Mouse (Mus musculus) CH12.LX (cell line): Measurements from ENCODE around the gene Trim47. TPM values are rescaled to one million over a fixed set of nuclear protein-coding genes. Genes with fewer than 3 reads are reported as not detected.
A peak's percentile ranks its signal among the peaks of the same experiment; 100 is the strongest.

Source experiments
- DNase-seq: peaks from one replicate; pipeline ENCODE4 v3.0.0-alpha.2; 2013; ENCODE audit errors: extremely low read depth
- H3K27ac ChIP-seq: 2 replicates; pipeline ENCODE4 v1.5.1; 2012; ENCODE audit warnings: low read depth, mild to moderate bottlenecking, control low read depth, moderate library complexity; ENCODE audit not compliant: insufficient read depth
- H3K27me3 ChIP-seq: replicated peaks from 2 replicates; pipeline ENCODE3; 2012; ENCODE audit warnings: inconsistent platforms
- H3K36me3 ChIP-seq, 2 experiments: replicated peaks in 1 of 2; 2 replicates each; pipeline versions ENCODE3 to v1.6.1; 2012; ENCODE audit warnings: inconsistent platforms in 1 of 2, low read length in 1 of 2, mild to moderate bottlenecking in 1 of 2, mixed read lengths in 1 of 2, moderate library complexity in 1 of 2; ENCODE audit not compliant: control insufficient read depth in 1 of 2, insufficient read depth in 1 of 2
- H3K4me1 ChIP-seq, 2 experiments: 2 replicates each; pipeline ENCODE4 v1.6.1; 2012; ENCODE audit warnings: inconsistent platforms in 1 of 2, moderate library complexity in 1 of 2; ENCODE audit not compliant: insufficient read depth in 2 of 2, control insufficient read depth in 1 of 2
- H3K4me2 ChIP-seq: 2 replicates; pipeline ENCODE4 v1.6.1; 2012; ENCODE audit warnings: low read depth, mild to moderate bottlenecking, control low read depth; ENCODE audit not compliant: poor library complexity, insufficient read depth, severe bottlenecking
- H3K4me3 ChIP-seq, 3 experiments: fragments of 150-350 bp in 1 of 3; sonication (generic) in 1 of 3; replicated peaks in 1 of 3; 2 replicates each; pipeline versions ENCODE3 to v1.5.1; 2011 to 2012; ENCODE audit warnings: low read depth in 2 of 3, low read length in 2 of 3, mild to moderate bottlenecking in 2 of 3, moderate library complexity in 2 of 3, control low read depth in 1 of 3, improper control_type of control experiment in 1 of 3, inconsistent platforms in 1 of 3, mixed read lengths in 1 of 3; ENCODE audit not compliant: poor library complexity in 1 of 3
- H3K79me2 ChIP-seq: replicated peaks from 2 replicates; pipeline ENCODE4 v1.6.1; 2012; ENCODE audit warnings: mild to moderate bottlenecking, moderate library complexity; ENCODE audit not compliant: control insufficient read depth, poor library complexity, insufficient read depth, severe bottlenecking; ENCODE audit errors: extremely low read depth
- H3K9ac ChIP-seq: 2 replicates; pipeline ENCODE4 v1.6.1; 2012; ENCODE audit warnings: low read depth, mild to moderate bottlenecking, control low read depth, moderate library complexity; ENCODE audit not compliant: insufficient read depth
- H3K9me3 ChIP-seq: replicated peaks from 2 replicates; pipeline ENCODE3; 2012; ENCODE audit warnings: low read length, inconsistent platforms, mixed read lengths
- BHLHE40 ChIP-seq: IDR thresholded peaks from 2 replicates; pipeline ENCODE4 v1.6.1; 2011; ENCODE audit warnings: mild to moderate bottlenecking, low read depth, low read length, improper control_type of control experiment
- CHD2 ChIP-seq: IDR thresholded peaks from 2 replicates; pipeline ENCODE4 v1.6.1; 2011; ENCODE audit warnings: low read length, improper control_type of control experiment
- CTCF ChIP-seq, 2 experiments: IDR thresholded peaks in 1 of 2; conservative IDR thresholded peaks in 1 of 2; 2 replicates each; pipeline ENCODE4 v1.5.1; 2011 to 2012; ENCODE audit warnings: low read depth in 2 of 2, low read length in 2 of 2, improper control_type of control experiment in 1 of 2, inconsistent platforms in 1 of 2, mild to moderate bottlenecking in 1 of 2, moderate library complexity in 1 of 2
- IRF4 ChIP-seq: IDR thresholded peaks from 2 replicates; pipeline ENCODE4 v1.6.1; 2014; ENCODE audit warnings: low read depth, mild to moderate bottlenecking, inconsistent platforms, low read length, improper control_type of control experiment
- MAZ ChIP-seq: IDR thresholded peaks from 2 replicates; pipeline ENCODE4 v1.6.1; 2012; ENCODE audit warnings: low read depth, mild to moderate bottlenecking, inconsistent platforms, low read length, improper control_type of control experiment, moderate library complexity
- MYC ChIP-seq: IDR thresholded peaks from 2 replicates; pipeline ENCODE4 v1.6.1; 2011; ENCODE audit warnings: low read depth, mild to moderate bottlenecking, improper control_type of control experiment, low read length
- NELFE ChIP-seq: IDR thresholded peaks from 2 replicates; pipeline ENCODE4 v1.6.1; 2011; ENCODE audit warnings: low read depth, low read length, improper control_type of control experiment
- POLR2AphosphoS2 ChIP-seq: IDR thresholded peaks from 2 replicates; pipeline ENCODE4 v1.6.1; 2011; ENCODE audit warnings: low read depth, low read length, improper control_type of control experiment
- RAD21 ChIP-seq: IDR thresholded peaks from 2 replicates; pipeline ENCODE4 v1.6.1; 2011; ENCODE audit warnings: low read depth, mild to moderate bottlenecking, low read length, improper control_type of control experiment, moderate library complexity
- RCOR1 ChIP-seq: conservative IDR thresholded peaks from 2 replicates; pipeline ENCODE4 v1.6.1; 2012; ENCODE audit warnings: low read depth, mild to moderate bottlenecking, inconsistent platforms, low read length, improper control_type of control experiment
- SIN3A ChIP-seq: IDR thresholded peaks from 2 replicates; pipeline ENCODE4 v1.6.1; 2012; ENCODE audit warnings: low read length, improper control_type of control experiment, inconsistent platforms
- SMC3 ChIP-seq: IDR thresholded peaks from 2 replicates; pipeline ENCODE4 v1.6.1; 2011; ENCODE audit warnings: low read depth, low read length, improper control_type of control experiment
- USF2 ChIP-seq: conservative IDR thresholded peaks from 2 replicates; pipeline ENCODE4 v1.6.1; 2011; ENCODE audit warnings: low read depth, low read length, improper control_type of control experiment
- ZC3H11A ChIP-seq: IDR thresholded peaks from 2 replicates; pipeline ENCODE4 v1.6.1; 2012; ENCODE audit warnings: low read depth, mild to moderate bottlenecking, inconsistent platforms, low read length, improper control_type of control experiment
- ZKSCAN1 ChIP-seq: IDR thresholded peaks from 2 replicates; pipeline ENCODE4 v1.6.1; 2012; ENCODE audit warnings: low read depth, inconsistent platforms, low read length, improper control_type of control experiment, borderline replicate concordance
- dilution Hi-C: fragments of 300-500 bp; cut with MboI; formaldehyde crosslinking; loops from 2 replicates; pipeline ENCODE4 v1.14.3; 2020; ENCODE audit warnings: low sequenced_read_pairs; ENCODE audit not compliant: extremely low pct_unique_long_range_greater_than_20kb, extremely low pct_ligation_motif_present
- in situ Hi-C: fragments of 300-500 bp; cut with MboI; formaldehyde crosslinking; loops from 3 replicates; pipeline ENCODE4 v1.14.3; 2019; ENCODE audit warnings: low sequenced_read_pairs, low pct_ligation_motif_present, low pct_unique_long_range_greater_than_20kb, mixed read lengths
- polyA plus RNA-seq: library from polyadenylated mRNA; unstranded; fragments of >175 nt; gene quantifications from 2 replicates; pipeline ENCODE4 v1.2.1, GENCODE M21; 2012; ENCODE audit warnings: low read depth; ENCODE audit not compliant: insufficient read length
- total RNA-seq, 2 experiments: library from RNA; depleted of rRNA; stranded (reverse); fragments of 300-350 nt in 1 of 2; fragments of >200 nt in 1 of 2; gene quantifications; 2 replicates each; pipeline ENCODE4 v1.2.3; 2012 to 2014

Trim47 gene
- total and polyA plus RNA-seq, 3 experiments = 0.21 to 0.38 TPM; not detected in 1

GRCm38 (mm10) chr11:116132366-116133333 lies 5.6 kb upstream of the Trim47 start:
- no peak overlapping the region for H3K4me3 ChIP-seq
- peak in 1 of 2 experiments; percentile 55; a peak in 2 of 4 replicates for TF ChIP-seq CTCF (conservative IDR thresholded peaks at IDR 0.05 in 1 of 2, IDR thresholded peaks at IDR 0.05 in 1 of 2; ENCODE audit: low read depth in 2 of 2, low read length in 2 of 2)
- no peak for TF ChIP-seq ZC3H11A
- TF ChIP-seq BHLHE40 = no peak
- TF ChIP-seq SMC3 = peak; percentile 17; the same call in 1 of the 2 replicates
- TF ChIP-seq MYC = peak; percentile 61; the same call in 1 of the 2 replicates
- TF ChIP-seq RAD21 = peak; percentile 33
- peaks cover 44 to 70% of the 10 kb centered on the region in 2 experiments for H3K36me3 ChIP-seq
- H3K79me2 ChIP-seq = peaks cover 15% of the 10 kb centered on the region
- peak; percentile 37 for DNase-seq
- H3K9ac ChIP-seq = no peak overlapping the region
- dilution Hi-C loops (no loop called here), in situ Hi-C loops (loop anchor here (5.0 kb wide), 1 partner anchor 45 kb away; the partner anchor contains the start of gene Wbp2)
- H3K4me1 ChIP-seq = peaks cover 14 to 35% of the 10 kb centered on the region in 2 experiments
- no peaks in the 10 kb centered on the region for H3K27me3 ChIP-seq
- no peaks in the 10 kb centered on the region for H3K9me3 ChIP-seq
- no peak overlapping the region for H3K4me2 ChIP-seq
- H3K27ac ChIP-seq = no peak overlapping the region

- DNase-seq = no peak
- H3K36me3 ChIP-seq = peaks cover 43 to 71% of the 10 kb centered on the region in 2 experiments
- dilution Hi-C loops (no loop called here), in situ Hi-C loops (loop anchor here (5.0 kb wide), 1 partner anchor 44 kb away; the partner anchor contains the start of gene Wbp2)
- no peak for TF ChIP-seq SIN3A
- no peak for TF ChIP-seq CTCF (conservative IDR thresholded peaks at IDR 0.05 in 1 of 2, IDR thresholded peaks at IDR 0.05 in 1 of 2; ENCODE audit: low read depth in 2 of 2, low read length in 2 of 2)
- TF ChIP-seq RCOR1 = no peak
- TF ChIP-seq CHD2 = no peak
- TF ChIP-seq BHLHE40 = no peak
- no peak for TF ChIP-seq USF2
- no peak for TF ChIP-seq IRF4
- TF ChIP-seq POLR2AphosphoS2 = no peak
- no peak for TF ChIP-seq NELFE
- no peak for TF ChIP-seq ZKSCAN1
- TF ChIP-seq MAZ = no peak
- H3K27ac ChIP-seq = no peak overlapping the region
- peak overlapping the region; percentile 25 for H3K9ac ChIP-seq
- H3K27me3 ChIP-seq = no peaks in the 10 kb centered on the region
- H3K4me3 ChIP-seq = peak overlapping the region in 2 of 3 experiments; percentile 49 to 61
- peaks cover 4% of the 10 kb centered on the region for H3K79me2 ChIP-seq
- H3K9me3 ChIP-seq = no peaks in the 10 kb centered on the region
- peak overlapping the region; percentile 19; the same call in 1 of the 2 replicates for H3K4me2 ChIP-seq
- H3K4me1 ChIP-seq = peaks cover 10 to 24% of the 10 kb centered on the region in 2 experiments
These were observed 4.5 kb upstream of the Trim47 start for GRCm38 (mm10) chr11:116131349-116132170.
